Mouse (Mus musculus) cortical plate, adult 2 months (tissue): ENCODE measurements around the gene Inpp5a.

Experiments used
- CTCF ChIP-seq: fragments of 200-500 bp; IDR thresholded peaks from 2 replicates; pipeline ENCODE4 v1.5.1; 2011; ENCODE audit warnings: mild to moderate bottlenecking, control low read depth, low read length; ENCODE audit not compliant: insufficient read depth; ENCODE audit errors: extremely low read depth
- POLR2A ChIP-seq: fragments of 200-500 bp; IDR thresholded peaks from 2 replicates; pipeline ENCODE4 v1.6.1; 2011; ENCODE audit warnings: mild to moderate bottlenecking, low read length, control low read depth; ENCODE audit not compliant: insufficient read depth; ENCODE audit errors: extremely low read depth

GRCm38 (mm10) chr7:139551519-139551918, 162.6 kb downstream of the Inpp5a start:
- TF ChIP-seq POLR2A (no peak), CTCF (no peak)
